Mouse (Mus musculus): ENCODE measurements at regions not wholly inside any gene's neighbourhood (a gene's known extent, or its start where the extent isn't known, plus 50 kb on each side); places are given as distances from the start of the nearest gene placed in this dataset.

GRCm38 (mm10) chr9:93008511-93009302 is 466.7 kb downstream of the Plod2 start:
- DNase-seq (ENCODE audit: low spot score): no peak
- H3K4me3 ChIP-seq: no peak overlapping the region
- H3K27me3 ChIP-seq (ENCODE audit: insufficient read depth, poor library complexity, severe bottlenecking): no peaks in the 10 kb centered on the region
- H3K9me3 ChIP-seq: no peaks in the 10 kb centered on the region
- no peaks in the 10 kb centered on the region for H3K36me3 ChIP-seq
- H3K4me1 ChIP-seq (replicated peaks): no peaks in the 10 kb centered on the region
- 80% methylated on average over 4 of the region's 4 CpGs for WGBS
- H3K27ac ChIP-seq: no peak overlapping the region

DNA sequence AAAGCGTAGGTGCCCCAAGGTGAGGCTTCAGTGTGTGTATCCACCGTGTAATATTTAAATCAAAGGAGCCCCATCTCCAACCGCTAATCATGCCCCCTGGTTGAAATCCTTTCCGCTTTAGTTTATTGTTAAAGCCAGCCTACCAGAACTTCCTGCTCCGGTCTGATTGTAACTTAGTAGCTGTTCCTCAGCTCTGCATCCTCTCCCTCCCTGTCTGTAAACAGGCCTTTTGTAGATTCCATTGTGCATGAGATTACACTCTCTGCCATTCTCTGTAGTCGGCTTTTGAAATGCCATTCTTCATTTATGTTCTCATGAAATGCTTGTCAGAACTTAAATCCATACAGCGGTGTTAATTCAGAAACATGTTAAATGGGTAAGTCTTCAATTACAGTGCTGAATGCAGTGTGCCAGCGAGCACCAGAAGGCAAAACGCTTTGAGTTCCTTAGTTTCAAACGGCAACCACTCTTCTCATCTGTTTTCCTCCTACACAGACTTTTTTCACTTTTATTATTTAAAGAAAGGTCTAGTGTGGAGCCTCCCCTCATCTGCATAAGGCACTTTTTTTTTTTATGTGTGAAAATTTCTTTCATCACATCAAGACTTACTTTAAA is 502.4 kb downstream of the Plod2 start:
- no peak overlapping the region for H3K27ac ChIP-seq
- no peaks in the 10 kb centered on the region for H3K9me3 ChIP-seq
- no peaks in the 10 kb centered on the region for H3K4me1 ChIP-seq (replicated peaks)
- no peak overlapping the region for H3K4me3 ChIP-seq
- H3K36me3 ChIP-seq: no peaks in the 10 kb centered on the region
- H3K27me3 ChIP-seq (ENCODE audit: insufficient read depth, poor library complexity, severe bottlenecking): no peaks in the 10 kb centered on the region
- 69% methylated on average over 10 of the region's 10 CpGs for WGBS
- DNase-seq (ENCODE audit: low spot score): no peak

GRCm38 (mm10) chr9:93072140-93072539 is 530.1 kb downstream of the Plod2 start:
- DNase-seq (ENCODE audit: low spot score): no peak
- H3K4me1 ChIP-seq (replicated peaks): no peaks in the 10 kb centered on the region
- no peaks in the 10 kb centered on the region for H3K9me3 ChIP-seq
- no peak overlapping the region for H3K27ac ChIP-seq
- no peaks in the 10 kb centered on the region for H3K27me3 ChIP-seq (ENCODE audit: insufficient read depth, poor library complexity, severe bottlenecking)
- no peaks in the 10 kb centered on the region for H3K36me3 ChIP-seq
- 76% methylated on average over 3 of the region's 3 CpGs for WGBS
- no peak overlapping the region for H3K4me3 ChIP-seq

- Histone ChIP-seq H3K9me3 (no peaks in the 10 kb centered on the region), H3K27me3 (ENCODE audit: insufficient read depth, poor library complexity, severe bottlenecking) (no peaks in the 10 kb centered on the region), H3K27ac (no peak overlapping the region), H3K4me1 (replicated peaks) (no peaks in the 10 kb centered on the region), H3K4me3 (no peak overlapping the region), H3K36me3 (no peaks in the 10 kb centered on the region)
- DNase-seq (ENCODE audit: low spot score): no peak
- 92% methylated on average over 1 of the region's 1 CpGs for WGBS
Observed at GRCm38 (mm10) chr9:93083114-93083513, 541.1 kb downstream of the Plod2 start.

DNA sequence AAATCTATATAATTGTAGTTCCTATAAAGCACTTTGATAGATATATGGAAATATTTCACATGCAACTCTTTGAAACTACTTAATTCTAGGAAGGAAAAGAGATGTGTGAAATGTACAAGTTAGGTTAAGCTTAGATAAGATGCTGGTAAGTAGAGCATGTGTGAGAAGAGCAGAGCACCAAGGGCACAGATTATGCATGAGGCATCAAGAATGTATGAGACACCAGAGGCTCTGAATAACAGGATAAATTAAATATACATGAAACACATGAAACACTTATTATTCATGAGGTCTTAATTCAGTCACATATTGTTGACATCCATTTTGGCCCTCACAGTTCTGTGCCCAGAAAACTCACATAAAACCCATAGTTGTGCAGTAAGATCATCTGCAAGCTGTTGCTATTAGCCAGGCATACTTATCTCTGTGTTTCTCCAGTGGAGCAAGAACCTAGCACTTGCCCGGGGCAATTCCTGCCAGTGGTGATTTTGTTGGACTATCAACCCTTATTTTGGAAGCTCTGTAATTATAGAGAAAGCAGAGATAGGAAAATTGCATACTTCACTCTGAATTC is 556.1 kb downstream of the Plod2 start:
- DNase-seq (ENCODE audit: low spot score): no peak
- WGBS: 90% methylated on average over 1 of the region's 1 CpGs

GRCm38 (mm10) chr9:93130561-93130960 is 588.5 kb downstream of the Plod2 start:
- Histone ChIP-seq H3K4me1 (replicated peaks) (no peaks in the 10 kb centered on the region), H3K27me3 (ENCODE audit: insufficient read depth, poor library complexity, severe bottlenecking) (no peaks in the 10 kb centered on the region), H3K36me3 (no peaks in the 10 kb centered on the region), H3K9me3 (no peaks in the 10 kb centered on the region), H3K4me3 (no peak overlapping the region), H3K27ac (no peak overlapping the region)
- no peak for DNase-seq (ENCODE audit: low spot score)
- 81% methylated on average over 1 of the region's 1 CpGs for WGBS

More for the DNA sequence above, 556.1 kb downstream of the Plod2 start:
- no peak overlapping the region for H3K27ac ChIP-seq
- no peaks in the 10 kb centered on the region for H3K9me3 ChIP-seq
- H3K36me3 ChIP-seq: no peaks in the 10 kb centered on the region
- no peaks in the 10 kb centered on the region for H3K4me1 ChIP-seq (replicated peaks)
- H3K27me3 ChIP-seq (ENCODE audit: insufficient read depth, poor library complexity, severe bottlenecking): no peaks in the 10 kb centered on the region
- no peak overlapping the region for H3K4me3 ChIP-seq

DNA sequence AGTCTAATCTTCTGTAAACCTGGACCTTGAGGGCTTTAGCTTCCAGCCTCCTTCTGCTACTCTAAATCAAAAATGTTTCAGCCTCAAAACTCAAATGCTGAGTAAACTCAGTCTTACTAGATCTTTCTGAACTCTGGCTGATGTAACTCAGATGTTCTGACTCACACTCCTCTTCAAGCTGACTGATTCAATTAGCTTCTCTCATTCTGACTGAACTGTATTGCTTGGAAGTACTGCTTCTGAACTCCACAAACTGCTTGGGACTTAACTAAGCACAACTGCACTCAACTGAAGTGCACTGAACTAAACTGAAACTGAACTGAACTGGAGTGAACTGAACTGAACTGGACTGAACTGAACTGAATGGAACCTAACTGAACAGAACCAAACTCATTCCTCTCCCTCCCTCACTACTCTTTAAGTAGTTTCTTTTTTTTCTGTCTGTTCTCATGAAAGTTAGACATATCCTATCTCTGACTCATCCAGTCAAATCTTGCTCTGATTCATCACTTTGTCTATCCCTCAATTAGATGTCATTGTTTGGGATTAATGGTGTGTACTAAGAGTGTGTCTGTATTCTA is 589.7 kb downstream of the Plod2 start:
- no peaks in the 10 kb centered on the region for H3K27me3 ChIP-seq (ENCODE audit: insufficient read depth, poor library complexity, severe bottlenecking)
- no peaks in the 10 kb centered on the region for H3K36me3 ChIP-seq

GRCm38 (mm10) chr9:93136349-93136748 is 594.3 kb downstream of the Plod2 start:
- Histone ChIP-seq H3K4me3 (no peak overlapping the region), H3K4me1 (replicated peaks) (no peaks in the 10 kb centered on the region), H3K27ac (no peak overlapping the region), H3K9me3 (no peaks in the 10 kb centered on the region), H3K36me3 (no peaks in the 10 kb centered on the region), H3K27me3 (ENCODE audit: insufficient read depth, poor library complexity, severe bottlenecking) (no peaks in the 10 kb centered on the region)
- 86% methylated on average over 1 of the region's 1 CpGs for WGBS
- DNase-seq (ENCODE audit: low spot score): no peak

More for the DNA sequence above, 589.7 kb downstream of the Plod2 start:
- no peak for DNase-seq (ENCODE audit: low spot score)
- Histone ChIP-seq H3K4me3 (no peak overlapping the region), H3K9me3 (no peaks in the 10 kb centered on the region), H3K27ac (no peak overlapping the region), H3K4me1 (replicated peaks) (no peaks in the 10 kb centered on the region)

DNA sequence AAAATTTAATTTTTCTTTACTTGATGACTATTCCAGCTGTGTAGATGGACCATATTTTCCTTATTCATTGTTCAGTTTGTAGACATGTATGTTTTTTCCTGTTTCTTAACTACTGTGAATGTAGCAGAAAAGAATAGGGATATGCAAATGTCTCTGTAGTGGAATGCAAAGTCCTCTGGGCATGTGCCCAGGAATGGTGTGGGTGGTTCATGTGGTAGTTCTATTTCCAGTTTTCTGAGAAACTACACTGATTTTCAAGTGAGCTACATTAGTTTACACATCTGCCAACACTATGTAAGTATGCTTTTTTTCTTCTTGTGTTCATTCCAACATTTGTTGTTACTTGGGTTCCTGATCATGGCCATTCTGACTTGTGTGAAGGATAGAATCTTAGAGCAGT is 628.0 kb downstream of the Plod2 start:
- H3K36me3 ChIP-seq: no peaks in the 10 kb centered on the region
- H3K27me3 ChIP-seq (ENCODE audit: insufficient read depth, poor library complexity, severe bottlenecking): no peaks in the 10 kb centered on the region
- H3K27ac ChIP-seq: no peak overlapping the region
- H3K4me3 ChIP-seq: no peak overlapping the region
- no peak for DNase-seq (ENCODE audit: low spot score)
- no peaks in the 10 kb centered on the region for H3K9me3 ChIP-seq
- H3K4me1 ChIP-seq (replicated peaks): no peaks in the 10 kb centered on the region

DNA sequence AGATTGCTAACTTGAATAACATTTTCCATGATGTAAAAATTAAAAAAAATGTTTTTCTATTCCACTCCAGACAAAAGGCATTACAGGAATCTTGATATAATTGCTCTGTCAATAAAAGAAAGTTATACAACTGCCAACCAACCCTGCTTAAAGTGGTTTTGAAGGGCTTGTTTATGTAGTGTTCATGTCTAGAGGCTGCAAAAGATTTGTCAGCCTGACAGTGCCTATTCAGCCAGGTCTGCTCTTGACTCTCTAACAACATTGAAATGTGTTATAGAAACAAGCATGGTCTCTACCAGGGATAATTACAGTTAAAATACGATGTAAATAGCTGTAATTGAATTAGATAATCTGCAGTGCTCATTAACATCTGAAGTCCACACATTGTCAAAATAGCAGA is 644.6 kb downstream of the Plod2 start:
- Histone ChIP-seq H3K27ac (no peak overlapping the region), H3K9me3 (no peaks in the 10 kb centered on the region), H3K27me3 (ENCODE audit: insufficient read depth, poor library complexity, severe bottlenecking) (no peaks in the 10 kb centered on the region), H3K36me3 (no peaks in the 10 kb centered on the region), H3K4me3 (no peak overlapping the region), H3K4me1 (replicated peaks) (no peaks in the 10 kb centered on the region)
- no peak for DNase-seq (ENCODE audit: low spot score)
- WGBS: 78% methylated on average over 1 of the region's 1 CpGs

GRCm38 (mm10) chr9:93232562-93232961 is 690.5 kb downstream of the Plod2 start:
- no peak overlapping the region for H3K4me3 ChIP-seq
- no peak for DNase-seq (ENCODE audit: low spot score)

DNA sequence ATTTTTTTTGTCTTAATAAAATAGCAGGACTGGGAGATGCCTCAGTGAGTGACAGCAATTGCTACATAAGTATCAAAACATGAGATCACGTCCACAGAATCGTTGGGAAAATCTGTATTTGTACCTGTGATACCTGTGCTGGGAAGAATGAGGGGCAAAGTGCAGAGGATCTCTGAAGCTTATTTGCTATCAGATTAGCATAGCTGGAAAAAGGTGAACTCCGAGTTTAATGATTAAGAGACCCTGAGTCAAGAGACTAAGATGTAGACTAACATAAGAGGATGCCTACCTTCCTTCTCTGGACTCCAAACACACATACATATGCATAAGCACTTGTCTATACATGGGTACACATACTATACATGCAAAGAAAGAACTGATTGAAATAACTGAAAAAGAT is 710.1 kb downstream of the Plod2 start:
- no peak for DNase-seq (ENCODE audit: low spot score)
- Histone ChIP-seq H3K27ac (no peak overlapping the region), H3K36me3 (no peaks in the 10 kb centered on the region), H3K4me1 (replicated peaks) (no peaks in the 10 kb centered on the region), H3K9me3 (no peaks in the 10 kb centered on the region), H3K27me3 (ENCODE audit: insufficient read depth, poor library complexity, severe bottlenecking) (no peaks in the 10 kb centered on the region), H3K4me3 (no peak overlapping the region)
- WGBS: 83% methylated on average over 3 of the region's 3 CpGs

More at GRCm38 (mm10) chr9:93232562-93232961, 690.5 kb downstream of the Plod2 start:
- no peaks in the 10 kb centered on the region for H3K27me3 ChIP-seq (ENCODE audit: insufficient read depth, poor library complexity, severe bottlenecking)
- H3K27ac ChIP-seq: no peak overlapping the region
- H3K36me3 ChIP-seq: no peaks in the 10 kb centered on the region
- H3K9me3 ChIP-seq: no peaks in the 10 kb centered on the region
- no peaks in the 10 kb centered on the region for H3K4me1 ChIP-seq (replicated peaks)

DNA sequence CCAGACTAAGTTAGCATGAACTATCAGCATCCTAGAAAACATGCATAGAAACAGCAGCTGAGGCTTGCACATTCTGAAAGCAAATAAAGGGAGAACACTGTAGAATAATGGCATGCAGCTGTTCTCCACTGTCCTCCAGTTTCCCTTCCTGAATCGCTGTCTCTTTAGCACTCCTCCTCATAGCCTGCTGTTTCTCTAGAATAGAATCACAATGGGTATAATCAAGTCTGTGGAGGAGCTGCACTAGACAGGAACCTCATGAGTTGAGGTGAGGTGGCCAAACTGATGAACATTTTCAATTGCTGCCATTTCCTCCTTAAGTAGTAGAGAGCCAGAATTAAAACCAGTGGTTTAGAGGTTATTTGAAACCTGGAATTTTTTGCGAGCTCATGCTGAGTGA is 755.3 kb downstream of the Plod2 start:
- WGBS: 64% methylated on average over 2 of the region's 2 CpGs

More for the DNA sequence above, 755.3 kb downstream of the Plod2 start:
- H3K27ac ChIP-seq: no peak overlapping the region
- no peaks in the 10 kb centered on the region for H3K4me1 ChIP-seq (replicated peaks)
- H3K9me3 ChIP-seq: no peaks in the 10 kb centered on the region
- no peak for DNase-seq (ENCODE audit: low spot score)
- H3K4me3 ChIP-seq: no peak overlapping the region
- no peaks in the 10 kb centered on the region for H3K27me3 ChIP-seq (ENCODE audit: insufficient read depth, poor library complexity, severe bottlenecking)
- H3K36me3 ChIP-seq: no peaks in the 10 kb centered on the region
